Mouse (Mus musculus): ENCODE results near the gene Tsc1. TPM values are rescaled to one million over a fixed set of nuclear protein-coding genes. Genes with fewer than 3 reads are reported as not detected.

Gene Tsc1
- total RNA-seq, 2 experiments from 2014 or later = 54.4 to 58.4 TPM

DNA sequence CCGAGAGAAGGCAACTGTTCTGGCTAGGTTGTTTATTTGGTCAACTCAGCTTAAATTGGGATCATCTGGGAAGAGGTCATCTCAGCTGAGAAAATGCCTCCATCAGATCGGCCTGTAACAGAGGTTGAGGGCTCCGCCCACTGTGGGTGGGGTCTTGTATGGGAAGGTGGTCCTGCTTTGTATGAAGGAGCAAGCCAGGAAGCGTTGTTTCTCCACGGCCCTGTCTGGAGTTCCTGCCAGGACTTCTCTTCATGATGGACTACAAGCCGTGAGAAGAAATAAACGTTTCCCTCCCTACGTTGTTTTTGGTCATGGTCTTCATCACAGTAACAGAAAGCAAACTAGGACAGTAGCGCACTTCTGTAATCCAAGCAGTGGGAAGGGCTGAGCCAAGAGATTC, 2.1 kb upstream of the Tsc1 start:
- DNase-seq (ENCODE audit: low spot score in 2 of 2) = no peak

DNA sequence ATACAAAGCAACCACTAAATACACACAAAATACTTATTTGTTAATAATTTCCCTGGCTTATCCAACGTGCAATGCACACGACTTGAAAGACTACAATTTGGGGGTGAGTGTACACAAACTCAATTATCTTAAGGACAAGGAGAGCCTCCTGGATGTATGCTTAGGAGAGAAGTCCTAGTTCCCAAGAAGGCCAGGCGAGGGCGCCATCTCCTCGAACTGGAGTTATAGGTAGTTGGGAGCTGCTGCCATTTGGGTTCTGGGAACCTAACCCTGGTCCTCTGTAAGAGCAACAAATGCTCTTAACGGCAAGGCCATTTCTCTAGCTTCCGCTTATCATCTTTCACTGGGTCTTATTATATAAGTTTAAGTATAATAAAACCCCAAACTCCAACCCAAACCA, 1.2 kb upstream of the Tsc1 start:
- DNase-seq (ENCODE audit: low spot score in 2 of 2) = no peak

DNA sequence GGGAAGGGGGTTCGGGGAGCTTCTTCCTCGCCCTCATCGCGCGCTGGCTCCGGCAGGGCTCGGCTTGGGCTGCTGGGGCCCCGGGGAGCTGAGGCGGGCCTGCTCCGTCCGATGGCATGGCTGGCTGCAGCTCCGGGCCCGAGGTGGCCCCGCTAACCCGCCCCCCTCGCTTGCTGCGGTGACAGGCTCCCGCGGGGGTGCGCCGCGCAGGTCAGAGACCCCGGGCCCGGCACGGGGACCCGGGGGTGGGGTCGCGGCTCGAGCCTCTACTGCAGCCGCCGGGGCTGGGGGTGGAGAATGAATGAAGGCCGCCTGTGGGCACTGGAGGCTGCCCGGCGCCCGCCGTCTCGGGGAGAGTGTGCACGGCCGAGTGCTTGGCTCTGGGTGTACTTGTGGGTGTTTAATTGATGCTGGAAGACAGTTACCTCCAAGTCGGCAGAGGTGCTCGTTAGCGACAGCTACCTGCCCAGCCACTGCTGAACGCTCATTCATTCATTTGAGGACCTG, 460 bp downstream of the Tsc1 start:
- DNase-seq (ENCODE audit: low spot score in 2 of 2) = peak; percentile 14 to 28

DNA sequence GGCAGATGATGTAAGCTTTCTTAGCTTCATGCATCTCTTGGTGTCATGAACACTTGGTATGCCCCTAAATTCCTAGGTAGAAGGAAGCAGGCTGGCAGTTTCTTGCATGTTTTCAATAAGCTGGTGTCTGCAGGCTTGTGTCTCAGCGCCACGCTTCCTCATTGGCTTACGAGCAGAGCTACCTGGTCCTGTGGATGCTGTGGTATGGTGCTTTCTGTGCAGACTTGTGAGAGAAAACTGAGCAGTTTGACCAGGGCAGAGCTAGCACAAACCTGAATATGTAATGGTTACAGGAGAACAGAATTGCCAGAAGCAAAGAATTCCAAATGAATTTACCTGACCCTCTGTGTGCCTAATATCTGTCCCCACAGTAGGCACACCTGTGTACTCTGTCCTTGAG, 2.1 kb downstream of the Tsc1 start:
- no peak for DNase-seq (ENCODE audit: low spot score in 2 of 2)

DNA sequence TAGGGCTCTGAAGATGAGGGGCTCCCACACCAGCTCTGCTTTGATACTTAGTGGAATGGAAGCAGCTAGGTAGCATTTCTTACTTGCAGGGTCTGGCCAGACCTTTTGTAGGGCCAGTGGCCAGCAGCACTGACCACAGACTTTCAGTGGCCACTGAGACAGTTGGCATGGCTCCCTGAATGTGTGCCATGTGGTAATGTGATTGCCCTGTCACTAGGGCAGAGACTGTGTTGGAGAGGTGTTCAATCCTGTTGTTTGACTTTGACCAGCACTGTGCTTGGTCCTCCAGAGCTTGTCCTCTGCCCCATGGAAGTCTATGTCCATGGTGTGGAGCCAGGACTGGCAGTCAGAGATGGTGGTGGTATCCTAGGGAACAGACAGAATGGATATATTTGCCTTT, 9.5 kb downstream of the Tsc1 start:
- DNase-seq (ENCODE audit: low spot score in 2 of 2) = no peak

DNA sequence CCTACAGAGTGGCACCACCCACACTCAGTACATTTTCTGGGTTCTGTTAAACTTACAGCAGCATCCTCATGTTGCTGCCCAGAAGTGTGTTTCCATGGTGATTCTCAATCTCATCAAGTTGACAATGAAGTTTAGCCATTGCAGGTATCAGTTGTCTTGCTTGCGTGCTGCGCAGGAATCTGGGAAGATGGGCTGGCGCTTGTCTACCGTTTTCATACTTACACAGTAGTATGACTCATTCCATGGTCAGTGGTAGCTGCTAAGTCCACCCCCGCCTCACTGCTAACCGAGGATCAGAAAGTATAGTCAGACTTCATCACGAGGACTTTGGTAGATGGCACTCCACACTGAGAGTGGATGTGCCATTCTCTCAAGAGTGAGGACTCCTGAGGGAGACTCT, 12.3 kb downstream of the Tsc1 start:
- peak; percentile 50 to 70 for DNase-seq (ENCODE audit: low spot score in 2 of 2)

DNA sequence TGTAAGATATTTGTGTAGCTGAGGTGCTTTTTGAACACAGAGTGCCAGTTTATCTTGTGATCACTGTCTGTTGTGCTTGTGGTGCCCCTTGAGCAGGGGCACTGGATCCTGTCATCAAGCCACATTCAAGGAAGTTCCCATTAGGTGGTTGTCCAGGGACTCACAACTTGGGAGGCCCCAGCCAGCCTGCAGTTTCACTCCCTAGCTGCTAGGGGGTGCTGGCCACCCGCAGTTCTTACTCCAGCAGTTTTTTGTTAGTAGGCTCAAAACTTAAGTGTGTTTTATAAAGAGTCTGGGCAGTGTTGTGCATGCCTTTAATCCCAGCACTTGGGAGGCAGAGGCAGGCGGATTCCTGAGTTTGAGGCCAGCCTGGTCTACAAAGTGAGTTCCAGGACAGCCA, 13.3 kb downstream of the Tsc1 start:
- no peak for DNase-seq (ENCODE audit: low spot score in 2 of 2)

DNA sequence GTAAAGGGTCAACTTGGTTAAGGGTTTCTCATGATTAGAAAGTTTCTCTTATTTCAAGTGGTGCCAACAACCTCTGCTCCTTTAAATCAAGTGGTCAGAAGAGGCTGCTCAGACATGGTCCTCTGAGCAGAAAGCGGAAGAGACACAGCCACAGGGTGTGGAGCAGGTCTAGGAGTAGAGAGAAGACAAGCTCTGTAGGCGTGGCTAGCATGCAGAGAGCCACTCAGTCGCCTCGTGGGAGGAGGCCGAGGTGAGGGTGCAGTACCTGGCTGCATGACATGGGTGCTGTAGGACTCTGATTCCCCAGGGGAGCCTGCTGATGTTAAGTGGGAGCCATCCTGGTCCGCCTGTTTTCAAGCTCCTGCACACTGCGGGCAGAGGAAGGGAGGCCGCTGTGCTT, 15.2 kb downstream of the Tsc1 start:
- no peak for DNase-seq (ENCODE audit: low spot score in 2 of 2)

DNA sequence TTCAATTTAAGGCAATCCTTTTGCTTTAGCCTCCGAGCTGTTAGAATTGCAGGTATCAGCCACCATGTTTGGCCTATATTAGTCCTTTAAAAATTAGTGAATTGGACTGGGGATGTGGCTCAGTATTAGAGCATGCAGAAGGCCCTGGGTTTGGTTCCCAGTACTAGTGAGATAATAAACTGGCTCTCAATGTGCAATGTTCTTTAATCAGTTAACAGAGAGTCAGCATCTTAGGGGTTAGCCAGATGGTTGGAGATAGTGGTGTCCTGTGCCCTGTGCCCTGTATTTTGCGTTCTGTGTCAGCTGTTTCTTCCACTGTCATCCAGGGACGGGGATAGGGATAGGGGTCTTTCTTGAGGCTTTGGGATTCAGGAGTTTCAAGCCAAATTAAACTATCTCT, 21.9 kb downstream of the Tsc1 start:
- DNase-seq (ENCODE audit: low spot score in 2 of 2) = no peak

DNA sequence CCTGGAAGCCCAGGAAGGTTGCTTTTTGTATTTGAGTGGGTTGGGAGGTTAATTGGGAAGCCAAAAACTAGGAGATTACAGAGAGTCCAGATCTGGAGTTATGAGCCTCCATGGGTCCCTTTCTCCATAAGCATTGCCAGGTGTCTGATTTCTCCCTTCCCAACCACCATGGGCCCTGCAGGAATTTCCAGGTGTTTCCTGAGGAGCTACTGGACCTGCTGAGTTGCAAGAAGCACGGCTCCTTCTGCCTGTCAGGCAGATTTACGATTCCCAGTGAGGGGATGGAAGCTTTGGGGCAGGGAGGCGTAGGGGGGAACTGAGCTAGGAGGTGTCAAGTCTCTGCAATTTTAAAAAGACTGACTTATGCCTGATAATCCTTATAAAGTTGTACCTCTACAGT, 24.8 kb downstream of the Tsc1 start:
- no peak for DNase-seq (ENCODE audit: low spot score in 2 of 2)

DNA sequence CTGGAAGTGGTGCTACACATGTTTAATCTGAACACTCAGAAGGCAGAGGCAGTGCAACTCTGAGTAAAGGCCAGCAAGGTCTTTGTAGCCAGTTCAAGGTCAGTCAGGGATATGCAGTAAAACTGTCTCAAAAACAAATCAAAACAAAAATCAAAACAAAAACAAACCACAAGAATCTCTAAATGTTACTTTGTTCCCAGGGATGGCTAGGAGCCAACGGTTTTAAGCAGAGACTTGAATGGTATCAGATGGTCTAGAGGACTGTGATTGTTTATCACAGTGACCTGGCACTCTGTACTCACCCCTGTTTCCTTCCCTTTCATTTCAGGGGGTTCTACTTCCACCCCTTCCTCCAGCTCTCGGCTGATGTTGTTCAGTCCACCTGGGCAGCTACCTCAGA, 30.4 kb downstream of the Tsc1 start:
- no peak for DNase-seq (ENCODE audit: low spot score in 2 of 2)

DNA sequence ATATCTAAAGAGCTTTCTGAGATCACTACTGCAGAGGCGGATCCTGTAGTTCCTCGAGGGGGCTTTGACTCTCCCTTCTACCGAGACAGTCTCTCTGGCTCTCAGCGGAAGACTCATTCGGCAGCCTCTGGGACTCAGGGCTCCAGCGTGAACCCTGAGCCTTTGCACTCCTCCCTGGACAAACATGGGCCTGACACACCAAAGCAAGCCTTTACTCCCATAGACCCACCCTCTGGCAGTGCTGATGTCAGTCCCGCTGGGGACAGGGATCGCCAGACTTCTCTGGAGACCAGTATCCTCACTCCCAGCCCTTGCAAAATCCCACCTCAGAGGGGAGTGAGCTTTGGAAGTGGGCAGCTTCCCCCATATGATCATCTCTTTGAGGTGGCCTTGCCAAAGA, 35.0 kb downstream of the Tsc1 start:
- DNase-seq (ENCODE audit: low spot score in 2 of 2) = no peak

DNA sequence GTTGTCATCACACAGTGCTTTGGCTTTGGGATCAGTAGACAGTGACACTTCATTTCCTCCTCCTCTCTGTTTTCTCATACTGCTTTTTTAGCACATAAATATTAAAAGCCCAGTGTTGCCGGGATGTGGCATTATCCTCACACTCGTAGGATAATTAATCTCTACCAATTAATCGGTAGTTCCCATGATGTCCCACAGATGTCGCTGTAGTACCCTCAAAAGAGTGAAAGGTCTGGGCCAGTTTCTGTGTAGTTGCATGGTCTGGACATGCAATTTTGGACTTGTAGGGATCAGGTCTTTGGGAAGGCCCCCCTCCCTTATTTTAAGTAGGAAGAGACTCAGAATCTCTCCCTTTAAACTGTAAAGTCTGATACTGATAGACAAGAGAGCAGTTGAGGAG, 39.7 kb downstream of the Tsc1 start:
- peak in 1 of 2 experiments; percentile 28 for DNase-seq (ENCODE audit: low spot score in 2 of 2)

DNA sequence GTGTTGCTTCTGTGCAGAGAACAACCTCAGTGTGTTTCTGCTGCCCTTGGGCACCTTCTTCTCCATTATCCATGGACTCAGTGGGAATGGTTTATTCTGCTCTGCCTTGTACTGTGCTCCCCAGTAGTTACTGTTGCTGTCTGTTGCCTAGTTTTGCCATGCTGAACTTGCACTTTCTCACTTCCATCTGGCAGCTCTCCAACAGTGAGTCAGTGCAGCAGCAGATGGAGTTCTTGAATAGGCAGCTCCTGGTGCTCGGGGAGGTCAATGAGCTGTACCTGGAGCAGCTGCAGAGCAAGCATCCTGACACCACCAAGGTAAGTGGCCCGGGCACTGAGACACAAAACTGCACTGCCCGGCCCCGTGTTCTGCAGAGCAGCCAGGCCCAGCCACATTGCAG, 40.7 kb downstream of the Tsc1 start:
- peak; percentile 53 to 59 for DNase-seq (ENCODE audit: low spot score in 2 of 2)

DNA sequence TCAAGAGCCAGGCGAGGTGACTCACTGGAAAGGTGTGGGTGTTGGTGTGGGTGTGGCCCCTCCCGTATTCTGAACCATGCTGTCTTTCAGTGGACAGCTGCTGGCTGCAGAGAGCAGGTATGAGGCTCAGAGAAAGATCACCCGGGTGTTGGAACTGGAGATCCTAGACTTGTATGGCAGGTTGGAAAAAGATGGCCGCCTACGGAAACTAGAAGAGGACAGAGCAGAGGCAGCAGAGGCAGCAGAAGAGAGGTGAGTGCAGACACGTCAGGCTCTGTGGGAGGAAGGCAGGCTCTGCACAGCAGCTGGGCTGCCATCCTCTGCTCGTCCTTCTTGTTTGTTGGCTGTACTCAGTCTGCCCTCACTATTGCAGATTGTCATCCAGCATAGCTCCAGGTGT, 44.9 kb downstream of the Tsc1 start:
- DNase-seq (ENCODE audit: low spot score in 2 of 2) = peak; percentile 47 to 66

DNA sequence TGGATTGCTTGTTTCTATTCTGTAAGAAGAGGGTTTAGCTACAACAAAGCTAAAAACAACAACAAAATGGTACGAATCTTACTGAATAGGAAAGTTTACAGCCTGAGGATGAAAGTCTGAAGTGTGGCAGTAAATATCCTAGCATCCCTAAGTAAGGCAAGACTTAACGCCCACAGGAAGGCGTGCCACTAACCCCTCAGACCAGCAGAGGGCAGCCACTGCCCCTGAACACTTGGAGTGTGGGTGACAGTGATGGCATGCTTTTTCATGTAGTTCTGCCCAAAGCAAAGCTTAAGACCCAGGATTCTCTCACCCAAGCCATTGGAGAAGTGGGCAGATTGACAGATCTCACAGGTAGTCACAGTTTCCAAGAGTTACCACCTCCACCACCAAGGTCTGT, 47.4 kb downstream of the Tsc1 start:
- no peak for DNase-seq (ENCODE audit: low spot score in 2 of 2)

DNA sequence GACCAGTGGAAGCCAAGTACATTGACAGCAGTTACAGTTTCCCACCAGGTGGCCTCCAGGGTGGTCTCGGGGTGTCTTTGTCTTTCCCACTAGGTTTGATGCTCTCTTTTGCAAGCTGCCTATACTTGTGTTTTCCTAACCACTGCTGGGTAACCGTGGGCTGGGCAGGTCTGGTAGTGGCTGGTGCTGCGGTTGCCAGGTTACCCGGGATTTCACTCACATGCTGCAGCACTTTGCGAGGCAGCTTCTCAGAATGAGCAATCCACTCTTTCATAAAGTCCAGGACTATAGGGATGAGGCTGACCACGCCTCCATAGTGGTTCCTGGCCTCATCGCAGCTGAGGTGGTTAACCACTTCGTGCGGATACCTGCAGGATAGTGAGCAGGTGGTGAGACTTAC, 51.7 kb downstream of the Tsc1 start:
- DNase-seq (ENCODE audit: low spot score in 2 of 2) = peak in 1 of 2 experiments; percentile 33

DNA sequence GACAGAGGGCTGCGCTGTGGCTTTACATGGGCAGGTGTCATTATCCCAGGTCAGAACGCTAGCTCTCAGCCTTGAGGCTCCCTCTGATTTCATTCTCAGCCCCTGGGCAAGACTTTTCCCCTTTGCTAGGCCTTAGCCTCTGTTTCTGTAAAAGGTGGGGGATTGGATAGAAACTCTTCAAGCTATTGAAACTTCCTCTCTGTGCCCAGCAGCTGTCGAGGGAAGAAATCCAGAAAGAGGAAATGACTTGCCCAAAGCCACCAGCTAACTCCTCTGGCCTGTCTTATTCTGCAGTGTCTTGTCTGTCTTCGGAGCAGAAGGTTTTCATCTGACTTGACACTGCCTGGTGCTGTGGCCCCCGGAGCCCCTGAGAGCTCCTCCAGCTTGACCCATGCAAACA, 57.5 kb downstream of the Tsc1 start:
- DNase-seq (ENCODE audit: low spot score in 2 of 2) = no peak

DNA sequence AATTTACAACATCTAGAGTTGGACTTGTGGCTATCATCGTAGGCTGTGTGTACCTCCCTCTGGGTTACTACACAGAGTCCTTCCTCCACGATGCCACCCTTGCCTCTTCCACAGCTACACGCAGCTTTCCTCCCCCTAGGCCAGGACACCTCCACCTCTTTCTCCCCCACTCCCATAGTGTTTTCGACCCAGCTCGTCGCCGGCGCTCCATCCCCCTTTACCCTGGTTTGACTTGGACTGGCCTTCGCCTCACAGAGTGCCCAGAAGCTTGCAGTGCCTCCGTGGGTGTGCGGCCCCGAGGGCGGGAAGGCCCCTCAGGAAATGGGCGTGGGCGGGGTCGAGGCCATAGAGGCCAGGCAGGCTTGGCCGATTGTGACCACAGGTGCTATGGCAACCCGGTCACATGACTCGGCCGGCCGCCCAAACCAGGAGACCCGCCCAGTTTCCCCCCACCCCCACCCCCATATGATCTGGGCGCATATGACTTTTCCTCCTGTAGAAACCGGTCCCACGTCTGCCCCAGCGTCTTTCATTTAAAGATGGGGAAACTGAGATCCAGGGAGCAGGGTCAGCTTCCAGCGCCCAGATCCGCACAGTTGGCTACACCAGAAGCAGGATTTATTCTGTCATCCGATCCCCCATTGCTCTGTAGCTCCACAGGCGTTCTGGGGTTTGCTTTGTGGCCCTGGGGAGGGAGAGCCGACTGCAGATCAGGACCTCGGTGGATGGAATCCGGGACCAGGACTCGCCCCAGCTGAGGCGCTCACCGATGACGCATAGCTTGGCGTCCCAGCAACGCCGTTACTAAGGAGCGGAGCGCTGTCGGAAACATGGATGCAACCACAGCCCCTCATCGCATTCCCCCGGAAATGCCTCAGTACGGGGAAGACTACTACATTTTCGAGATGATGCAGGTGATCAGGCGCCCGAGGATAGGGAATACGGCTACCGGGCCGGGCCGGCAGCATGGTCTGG, 58.6 kb downstream of the Tsc1 start, which contains the start of the genes Spaca9 and Ak8:
Spaca9 (minus strand) TSS at position 367 of the 975 bp plus-strand sequence.
Ak8 (plus strand) TSS at position 804 of the 975 bp plus-strand sequence.
- DNase-seq (ENCODE audit: low spot score in 2 of 2) = peak; percentile 84 to 85

DNA sequence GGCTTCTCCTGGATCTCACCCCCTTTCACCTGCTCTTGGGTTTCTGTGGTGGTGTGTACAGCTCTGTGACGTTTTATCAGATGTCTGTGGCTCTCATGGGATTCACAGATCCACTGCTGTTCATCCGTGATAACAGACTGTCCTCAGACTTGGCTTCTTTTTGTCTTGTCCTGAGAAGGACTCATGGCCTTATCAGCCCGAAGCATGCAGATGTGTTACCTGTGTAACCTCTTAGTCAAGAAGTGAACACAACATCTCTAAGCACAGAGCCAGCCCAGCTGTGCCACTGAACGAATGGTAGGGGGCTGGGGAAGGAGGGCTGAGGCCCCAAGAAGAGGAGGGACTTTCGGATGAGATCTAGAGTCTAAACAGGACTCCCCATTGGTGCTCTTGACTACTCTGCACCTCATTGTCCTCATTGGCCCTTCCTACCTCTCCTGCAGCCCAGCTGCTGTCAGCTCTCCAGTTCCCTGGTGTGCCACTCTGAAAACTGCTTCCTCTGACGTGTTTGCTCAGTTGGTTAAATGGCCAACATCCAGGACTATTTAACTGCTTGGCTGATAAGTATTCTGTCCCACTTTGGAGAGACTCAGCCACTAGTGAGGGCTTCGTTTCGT, 60.7 kb downstream of the Tsc1 start:
- no peak for DNase-seq (ENCODE audit: low spot score in 2 of 2)

DNA sequence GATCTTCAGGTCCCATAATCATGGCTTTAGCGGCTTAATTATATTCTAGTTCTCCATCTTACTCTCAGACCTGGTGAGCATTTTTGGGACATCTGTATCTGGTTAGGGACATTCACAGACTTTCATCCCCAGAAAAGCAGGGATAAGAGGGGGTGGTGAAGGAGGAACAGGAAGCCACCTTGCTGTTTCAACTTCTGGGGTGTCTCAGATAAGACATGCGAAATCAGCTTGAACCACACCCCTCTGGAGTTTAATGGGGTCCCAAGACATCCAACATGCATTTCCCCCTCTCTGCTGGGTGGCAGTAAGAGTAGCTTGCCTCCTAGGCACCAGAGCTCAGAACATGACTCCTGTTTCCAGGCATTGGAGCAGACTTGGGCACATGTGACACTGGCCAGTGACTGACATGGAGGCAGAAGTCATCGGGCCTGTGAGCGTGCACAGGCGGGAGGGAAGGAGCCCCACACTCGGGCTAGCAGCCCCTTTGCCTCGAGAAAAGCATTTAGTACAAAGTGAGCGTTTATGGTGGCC, 65.1 kb downstream of the Tsc1 start:
- DNase-seq (ENCODE audit: low spot score in 2 of 2) = no peak

DNA sequence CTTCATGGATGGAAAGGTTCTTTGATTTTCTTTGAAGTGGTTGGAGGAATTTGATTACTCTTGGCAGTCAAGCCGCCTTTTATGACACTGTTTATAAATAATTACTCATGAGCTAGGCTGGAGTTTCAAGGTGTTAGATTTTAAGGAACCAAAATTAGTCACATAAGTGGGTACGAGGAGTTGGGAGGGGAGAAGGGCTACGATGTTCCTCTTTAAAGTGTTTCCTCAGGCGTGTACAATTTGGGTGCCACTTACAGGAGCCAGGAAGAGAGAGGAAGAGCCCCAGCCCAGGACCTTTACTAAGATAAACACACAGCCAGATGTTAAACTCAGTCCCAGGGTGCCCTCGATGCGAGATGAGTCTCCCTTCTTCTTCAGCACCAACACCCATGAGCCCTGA, 65.8 kb downstream of the Tsc1 start:
- no peak for DNase-seq (ENCODE audit: low spot score in 2 of 2)
